Mouse (Mus musculus) liver, postnatal 0 days (tissue): Measurements from ENCODE around the gene Add1. TPM values are rescaled to one million over a fixed set of nuclear protein-coding genes. Genes with fewer than 3 reads are reported as not detected.
"Not testable (repeated sequence)": the region's sequence is repeated elsewhere in the genome, so short reads cannot be mapped to it uniquely, and the experiment has no call there.

ENCODE experiments used
- ATAC-seq: fragments of 200-750 bp; cut with Nextera tagmentation; 2 replicates; pipeline ENCODE4 v1.8.0; 2017; ENCODE audit warnings: mild to moderate bottlenecking, moderate library complexity
- DNase-seq: peaks from one replicate; pipeline ENCODE4 v3.0.0-alpha.2; 2016
- H3K27ac ChIP-seq: fragments of 300-500 bp; sonication (generic); 2 replicates; pipeline ENCODE4 v1.5.1; 2014; ENCODE audit warnings: antibody characterized with exemption, moderate library complexity, mild to moderate bottlenecking, low read depth
- H3K27me3 ChIP-seq: fragments of 300-500 bp; sonication (generic); 2 replicates; pipeline ENCODE4 v1.6.1; 2014; ENCODE audit warnings: low read length, control low read depth, mixed read lengths; ENCODE audit not compliant: insufficient read depth
- H3K36me3 ChIP-seq: fragments of 300-500 bp; sonication (generic); replicated peaks from 2 replicates; pipeline ENCODE4 v1.6.1; 2014; ENCODE audit warnings: mild to moderate bottlenecking, control low read depth, low read length, moderate library complexity, mixed read lengths; ENCODE audit not compliant: insufficient read depth
- H3K4me1 ChIP-seq: fragments of 300-500 bp; sonication (generic); 2 replicates; pipeline ENCODE4 v1.6.1; 2014; ENCODE audit warnings: antibody characterized with exemption, mild to moderate bottlenecking, control low read depth; ENCODE audit not compliant: insufficient read depth
- H3K4me2 ChIP-seq: fragments of 300-500 bp; sonication (generic); 2 replicates; pipeline ENCODE4 v1.6.1; 2014; ENCODE audit warnings: low read depth, mild to moderate bottlenecking, low read length, moderate library complexity, mixed read lengths
- H3K4me3 ChIP-seq: fragments of 300-500 bp; sonication (generic); 2 replicates; pipeline ENCODE4 v1.5.1; 2014; ENCODE audit warnings: low read depth, low read length
- H3K9ac ChIP-seq: fragments of 300-500 bp; sonication (generic); replicated peaks from 2 replicates; pipeline ENCODE4 v1.6.1; 2014; ENCODE audit warnings: mild to moderate bottlenecking, moderate library complexity
- H3K9me3 ChIP-seq: fragments of 300-500 bp; sonication (generic); 2 replicates; pipeline ENCODE4 v1.6.1; 2016; ENCODE audit warnings: mild to moderate bottlenecking, control low read depth, low read length, mixed read lengths
- CTCF ChIP-seq: sonication (generic); IDR thresholded peaks from 2 replicates; pipeline ENCODE4 v1.5.1; 2016; ENCODE audit warnings: antibody characterized with exemption, low read depth
- EP300 ChIP-seq: IDR thresholded peaks from 2 replicates; pipeline ENCODE4 v1.6.1; 2016; ENCODE audit warnings: antibody characterized with exemption, low read depth, mild to moderate bottlenecking
- WGBS: fragments of 180-500 bp; shearing (Covaris S2); extraction: QIAGEN DNeasy Blood & Tissue Kit; methylation state at CpG from one replicate; pipeline ENCODE4 v1.1.7; 2014; ENCODE audit not compliant: insufficient replicate concordance; 5-methylcytosine and 5-hydroxymethylcytosine counted together
- polyA plus RNA-seq: library from polyadenylated mRNA; unstranded; fragments of >200 nt; fragmentation: Nextera tagmentation; extraction: Ambion mirVana; gene quantifications from 2 replicates; pipeline ENCODE4 v1.2.1, GENCODE M21; 2015

Gene Add1
- polyA plus RNA-seq, 1 experiment from 2014 or later: 54.8 TPM

DNA sequence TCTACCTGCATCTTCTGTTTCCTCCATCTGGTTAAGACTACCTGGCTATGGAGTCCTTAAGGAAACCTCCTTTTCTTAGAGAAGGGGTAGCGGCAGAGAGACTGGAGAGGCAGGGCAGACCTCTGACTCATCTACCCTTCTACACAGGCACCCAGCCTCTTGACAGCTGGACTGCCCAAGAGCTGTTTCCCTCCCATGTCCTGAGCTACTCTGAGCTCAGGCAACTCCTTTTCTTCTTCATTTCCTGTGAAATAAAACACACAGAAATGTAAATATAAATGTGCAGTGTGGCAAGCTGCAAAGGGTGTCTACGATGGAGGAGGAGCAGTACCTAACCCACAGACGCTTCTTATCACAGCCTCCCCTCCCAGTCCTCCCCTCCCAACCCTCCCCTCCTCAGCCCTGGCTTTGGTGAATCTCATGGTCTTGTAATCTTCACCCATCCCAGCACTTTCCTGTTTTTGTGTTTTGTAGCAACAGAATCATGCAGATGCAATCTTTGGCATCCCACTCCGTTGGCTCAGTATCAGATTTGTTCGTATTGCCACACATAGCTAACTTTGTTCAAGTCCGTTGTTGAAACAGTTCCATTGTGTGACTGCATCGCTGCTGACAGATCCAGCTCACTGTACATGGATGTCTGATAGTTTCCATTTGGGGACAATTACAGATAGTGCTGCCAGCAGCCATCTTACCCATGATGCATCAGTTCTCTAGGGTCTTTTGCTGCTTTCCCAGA is 7.8 kb upstream of the Add1 start:
- ATAC-seq: peak; percentile 64
- TF ChIP-seq EP300 (no peak), CTCF (no peak)
- H3K9me3 ChIP-seq: no peaks in the 10 kb centered on the region
- H3K4me3 ChIP-seq: no peak overlapping the region
- H3K4me1 ChIP-seq: peaks cover 26% of the 10 kb centered on the region
- peak; percentile 29 for DNase-seq
- no peaks in the 10 kb centered on the region for H3K27me3 ChIP-seq
- peak overlapping the region; percentile 55; the same call in 1 of the 2 replicates for H3K27ac ChIP-seq
- whole genome bisulfite sequencing: 41% methylated on average over 7 of the region's 7 CpGs
- H3K4me2 ChIP-seq: peak overlapping the region; percentile 39
- H3K9ac ChIP-seq: no peak overlapping the region
- peaks cover 25% of the 10 kb centered on the region for H3K36me3 ChIP-seq

- 63% methylated on average over 3 of the region's 3 CpGs for WGBS
- Histone ChIP-seq H3K4me1 (peaks cover 39% of the 10 kb centered on the region), H3K27ac (peak overlapping the region; percentile 67), H3K9me3 (no peaks in the 10 kb centered on the region), H3K36me3 (no peaks in the 10 kb centered on the region), H3K9ac (peak overlapping the region; percentile 0; the same call in 1 of the 2 replicates), H3K4me2 (no peak overlapping the region), H3K27me3 (no peaks in the 10 kb centered on the region), H3K4me3 (no peak overlapping the region)
- DNase-seq: no peak
- no peak for ATAC-seq
- no peak for TF ChIP-seq EP300
- TF ChIP-seq CTCF: no peak
Observed at GRCm38 (mm10) chr5:34571551-34571950, 1.9 kb upstream of the Add1 start.

DNA sequence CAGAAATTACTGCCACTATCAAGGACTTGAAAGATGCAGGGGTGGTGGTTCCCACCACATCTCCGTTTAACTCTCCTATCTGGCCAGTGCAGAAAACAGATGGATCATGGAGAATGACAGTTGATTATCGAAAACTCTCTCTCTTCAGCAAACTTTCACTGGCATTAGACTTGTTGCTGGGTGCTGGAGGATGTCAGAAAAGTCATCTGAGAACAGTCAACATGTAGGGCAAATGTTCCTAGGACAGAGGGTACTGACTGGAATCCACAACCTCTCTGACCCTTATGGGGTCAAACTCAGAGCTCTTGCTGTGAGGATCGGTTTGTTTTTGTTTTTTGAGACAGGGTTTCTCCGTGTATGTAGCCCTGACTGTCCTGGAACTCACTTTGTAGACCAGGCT is 896 bp upstream of the Add1 start:
- H3K27me3 ChIP-seq, H3K9me3 ChIP-seq, H3K36me3 ChIP-seq, ATAC-seq, DNase-seq: not testable (repeated sequence)
- H3K4me1 ChIP-seq: peaks cover 44% of the 10 kb centered on the region
- peak overlapping the region; percentile 99 for H3K4me3 ChIP-seq
- H3K27ac ChIP-seq: peak overlapping the region; percentile 99
- WGBS: 48% methylated on average over 4 of the region's 4 CpGs
- peak; percentile 41; the same call in 1 of the 2 replicates for TF ChIP-seq EP300
- peak overlapping the region; percentile 76 for H3K4me2 ChIP-seq
- H3K9ac ChIP-seq: peak overlapping the region; percentile 99

GRCm38 (mm10) chr5:34574721-34575120 is 1.3 kb downstream of the Add1 start:
- peaks cover 44% of the 10 kb centered on the region for H3K4me1 ChIP-seq
- peak overlapping the region; percentile 99 for H3K9ac ChIP-seq
- H3K36me3 ChIP-seq: peaks cover 6% of the 10 kb centered on the region; the same call in 1 of the 2 replicates
- DNase-seq (no peak), ATAC-seq (no peak)
- H3K9me3 ChIP-seq: no peaks in the 10 kb centered on the region
- no peaks in the 10 kb centered on the region for H3K27me3 ChIP-seq
- peak overlapping the region; percentile 76 for H3K4me2 ChIP-seq
- peak overlapping the region; percentile 99 for H3K27ac ChIP-seq
- no peak for TF ChIP-seq EP300
- 16% methylated on average over 10 of the region's 10 CpGs for whole genome bisulfite sequencing
- peak overlapping the region; percentile 99 for H3K4me3 ChIP-seq

DNA sequence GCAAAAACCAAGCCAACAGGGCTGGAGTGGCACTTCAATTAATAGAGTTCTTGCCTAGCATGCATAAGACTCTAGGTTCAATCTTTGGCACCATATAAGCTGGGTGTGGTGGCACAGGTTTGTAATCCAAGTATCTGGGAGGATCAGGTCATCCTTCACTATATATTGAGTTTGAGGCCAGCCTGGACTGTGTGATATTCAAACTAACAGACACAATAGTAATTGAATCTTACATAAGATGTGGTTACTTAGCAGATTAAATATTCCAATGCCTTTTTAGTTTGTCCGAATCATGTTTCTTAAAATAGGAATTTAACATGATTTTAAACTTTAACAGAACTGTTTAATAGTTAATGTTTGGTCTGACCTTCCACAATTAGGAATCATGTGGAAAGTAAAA is 2.8 kb downstream of the Add1 start:
- Histone ChIP-seq H3K36me3 (peaks cover 6% of the 10 kb centered on the region; the same call in 1 of the 2 replicates), H3K27me3 (no peaks in the 10 kb centered on the region), H3K27ac (no peak overlapping the region), H3K9ac (no peak overlapping the region), H3K4me3 (no peak overlapping the region), H3K4me2 (peak overlapping the region; percentile 76; the same call in 1 of the 2 replicates), H3K9me3 (no peaks in the 10 kb centered on the region), H3K4me1 (peaks cover 34% of the 10 kb centered on the region)
- WGBS: 71% methylated on average over 1 of the region's 1 CpGs
- DNase-seq (no peak), ATAC-seq (no peak)
- TF ChIP-seq EP300: no peak
- no peak for TF ChIP-seq CTCF

DNA sequence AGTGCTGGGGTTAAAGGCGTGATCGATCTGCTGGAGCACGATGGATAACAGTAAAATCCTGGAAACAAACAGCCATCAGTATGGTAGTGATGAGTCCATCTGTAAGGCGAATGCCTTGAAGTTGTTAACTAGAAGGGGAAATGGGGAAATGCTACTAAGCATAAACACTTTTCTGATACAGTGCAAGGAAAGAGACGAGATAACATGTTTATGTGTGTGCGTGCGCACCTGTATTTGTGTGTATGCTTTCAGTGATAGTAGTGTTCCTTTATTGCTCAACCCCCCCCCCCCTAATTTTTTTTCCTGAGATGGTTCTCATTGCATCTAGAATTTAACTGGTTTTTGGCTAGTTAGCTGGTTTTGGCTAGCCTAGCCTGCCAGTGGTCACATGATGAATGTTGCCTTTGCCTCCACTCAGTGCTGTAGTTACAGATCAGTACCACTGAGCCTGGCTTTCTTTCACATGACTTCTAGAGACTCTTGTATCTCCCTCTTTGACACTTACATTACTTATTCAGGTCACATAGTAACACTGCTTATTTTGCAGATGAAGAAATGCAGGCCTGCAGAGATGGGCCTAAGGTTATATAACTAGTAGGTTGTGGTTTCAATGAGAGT is 4.7 kb downstream of the Add1 start:
- DNase-seq (no peak), ATAC-seq (no peak)
- 86% methylated on average over 7 of the region's 7 CpGs for WGBS
- no peak overlapping the region for H3K4me3 ChIP-seq
- H3K27me3 ChIP-seq: no peaks in the 10 kb centered on the region
- H3K9me3 ChIP-seq: no peaks in the 10 kb centered on the region
- H3K4me1 ChIP-seq: peaks cover 32% of the 10 kb centered on the region
- H3K27ac ChIP-seq: no peak overlapping the region; the same call in 1 of the 2 replicates
- H3K36me3 ChIP-seq: peaks cover 6% of the 10 kb centered on the region; the same call in 1 of the 2 replicates
- no peak overlapping the region for H3K4me2 ChIP-seq
- TF ChIP-seq EP300: no peak
- no peak for TF ChIP-seq CTCF
- H3K9ac ChIP-seq: no peak overlapping the region
